Mouse (Mus musculus): ENCODE data around the gene Ggt1. TPM values are rescaled to one million over a fixed set of nuclear protein-coding genes. Genes with fewer than 3 reads are reported as not detected.

Gene Ggt1
- total and polyA plus RNA-seq, 2 experiments from 2014 or later, result 2.3 to 3.8 TPM

GRCm38 (mm10) chr10:75568851-75569250, 7.4 kb downstream of the Ggt1 start:
- DNase-seq (no peak), ATAC-seq (no peak)
- no peak overlapping the region for H3K4me3 ChIP-seq (ENCODE audit: low read depth, low read length)
- no peak overlapping the region for H3K4me2 ChIP-seq (ENCODE audit: low read depth)
- no peaks in the 10 kb centered on the region for H3K36me3 ChIP-seq (ENCODE audit: insufficient read depth)
- WGBS, result 17% methylated on average over 4 of the region's 4 CpGs
- no peak for TF ChIP-seq CTCF (IDR thresholded peaks at IDR 0.05; ENCODE audit: low read depth)
- no peaks in the 10 kb centered on the region for H3K4me1 ChIP-seq (ENCODE audit: insufficient read depth)
- H3K27me3 ChIP-seq (ENCODE audit: insufficient read depth, low read length), result no peaks in the 10 kb centered on the region
- H3K9ac ChIP-seq, result no peak overlapping the region
- H3K9me3 ChIP-seq (ENCODE audit: low read length), result no peaks in the 10 kb centered on the region
- no peak overlapping the region for H3K27ac ChIP-seq (ENCODE audit: low read depth, low read length)

- Histone ChIP-seq H3K36me3 (ENCODE audit: insufficient read depth) (no peaks in the 10 kb centered on the region), H3K4me3 (ENCODE audit: low read depth, low read length) (no peak overlapping the region), H3K27me3 (ENCODE audit: insufficient read depth, low read length) (no peaks in the 10 kb centered on the region), H3K9me3 (ENCODE audit: low read length) (no peaks in the 10 kb centered on the region), H3K4me2 (ENCODE audit: low read depth) (no peak overlapping the region), H3K27ac (ENCODE audit: low read depth, low read length) (no peak overlapping the region), H3K9ac (no peak overlapping the region), H3K4me1 (ENCODE audit: insufficient read depth) (no peaks in the 10 kb centered on the region)
- TF ChIP-seq CTCF (IDR thresholded peaks at IDR 0.05; ENCODE audit: low read depth), result no peak
- no peak for ATAC-seq
- WGBS, result 37% methylated on average over 10 of the region's 10 CpGs
- DNase-seq, result no peak
Observed at GRCm38 (mm10) chr10:75570981-75571657, 9.7 kb downstream of the Ggt1 start.

- Histone ChIP-seq H3K4me1 (ENCODE audit: insufficient read depth) (no peaks in the 10 kb centered on the region), H3K4me2 (ENCODE audit: low read depth) (no peak overlapping the region)
Observed at GRCm38 (mm10) chr10:75571937-75572336, 10.5 kb downstream of the Ggt1 start.

GRCm38 (mm10) chr10:75573181-75573580, 11.8 kb downstream of the Ggt1 start:
- Histone ChIP-seq H3K4me1 (ENCODE audit: insufficient read depth) (no peaks in the 10 kb centered on the region), H3K27ac (ENCODE audit: low read depth, low read length) (no peak overlapping the region), H3K4me2 (ENCODE audit: low read depth) (no peak overlapping the region), H3K36me3 (ENCODE audit: insufficient read depth) (no peaks in the 10 kb centered on the region), H3K9ac (no peak overlapping the region), H3K9me3 (ENCODE audit: low read length) (no peaks in the 10 kb centered on the region), H3K4me3 (ENCODE audit: low read depth, low read length) (no peak overlapping the region), H3K27me3 (ENCODE audit: insufficient read depth, low read length) (no peaks in the 10 kb centered on the region)
- ATAC-seq, result no peak
- no peak for TF ChIP-seq CTCF (IDR thresholded peaks at IDR 0.05; ENCODE audit: low read depth)
- WGBS, result 43% methylated on average over 10 of the region's 10 CpGs
- DNase-seq, result no peak

More at GRCm38 (mm10) chr10:75571937-75572336, 10.5 kb downstream of the Ggt1 start:
- no peak for TF ChIP-seq CTCF (IDR thresholded peaks at IDR 0.05; ENCODE audit: low read depth)
- H3K9ac ChIP-seq, result no peak overlapping the region
- H3K27ac ChIP-seq (ENCODE audit: low read depth, low read length), result no peak overlapping the region
- 44% methylated on average over 9 of the region's 9 CpGs for WGBS
- H3K4me3 ChIP-seq (ENCODE audit: low read depth, low read length), result no peak overlapping the region
- no peaks in the 10 kb centered on the region for H3K36me3 ChIP-seq (ENCODE audit: insufficient read depth)
- H3K9me3 ChIP-seq (ENCODE audit: low read length), result no peaks in the 10 kb centered on the region
- no peak for DNase-seq
- ATAC-seq, result no peak
- no peaks in the 10 kb centered on the region for H3K27me3 ChIP-seq (ENCODE audit: insufficient read depth, low read length)

GRCm38 (mm10) chr10:75573965-75574364, 12.6 kb downstream of the Ggt1 start:
- no peak for TF ChIP-seq CTCF (IDR thresholded peaks at IDR 0.05; ENCODE audit: low read depth)
- H3K9me3 ChIP-seq (ENCODE audit: low read length), result no peaks in the 10 kb centered on the region
- H3K4me1 ChIP-seq (ENCODE audit: insufficient read depth), result no peaks in the 10 kb centered on the region
- no peak overlapping the region for H3K4me2 ChIP-seq (ENCODE audit: low read depth)
- H3K27me3 ChIP-seq (ENCODE audit: insufficient read depth, low read length), result no peaks in the 10 kb centered on the region
- ATAC-seq (no peak), DNase-seq (no peak)
- WGBS, result 92% methylated on average over 9 of the region's 9 CpGs
- no peaks in the 10 kb centered on the region for H3K36me3 ChIP-seq (ENCODE audit: insufficient read depth)
- H3K4me3 ChIP-seq (ENCODE audit: low read depth, low read length), result no peak overlapping the region
- no peak overlapping the region for H3K9ac ChIP-seq
- H3K27ac ChIP-seq (ENCODE audit: low read depth, low read length), result no peak overlapping the region

GRCm38 (mm10) chr10:75579129-75579528, 17.7 kb downstream of the Ggt1 start:
- H3K9me3 ChIP-seq (ENCODE audit: low read length), result no peaks in the 10 kb centered on the region

GRCm38 (mm10) chr10:75585876-75586552, 24.6 kb downstream of the Ggt1 start:
- Histone ChIP-seq H3K9ac (no peak overlapping the region), H3K4me1 (ENCODE audit: insufficient read depth) (no peaks in the 10 kb centered on the region), H3K4me2 (ENCODE audit: low read depth) (peak overlapping the region; percentile 11), H3K4me3 (ENCODE audit: low read depth, low read length) (no peak overlapping the region), H3K9me3 (ENCODE audit: low read length) (no peaks in the 10 kb centered on the region), H3K27ac (ENCODE audit: low read depth, low read length) (no peak overlapping the region), H3K36me3 (ENCODE audit: insufficient read depth) (no peaks in the 10 kb centered on the region), H3K27me3 (ENCODE audit: insufficient read depth, low read length) (no peaks in the 10 kb centered on the region)
- ATAC-seq (peak; percentile 95), DNase-seq (peak; percentile 93)
- TF ChIP-seq CTCF (IDR thresholded peaks at IDR 0.05; ENCODE audit: low read depth), result peak; percentile 97
- whole genome bisulfite sequencing, result 27% methylated on average over 20 of the region's 20 CpGs

More at GRCm38 (mm10) chr10:75579129-75579528, 17.7 kb downstream of the Ggt1 start:
- no peak overlapping the region for H3K27ac ChIP-seq (ENCODE audit: low read depth, low read length)
- no peaks in the 10 kb centered on the region for H3K4me1 ChIP-seq (ENCODE audit: insufficient read depth)
- no peak overlapping the region for H3K9ac ChIP-seq
- WGBS, result 90% methylated on average over 6 of the region's 6 CpGs
- no peak overlapping the region for H3K4me3 ChIP-seq (ENCODE audit: low read depth, low read length)
- no peak for TF ChIP-seq CTCF (IDR thresholded peaks at IDR 0.05; ENCODE audit: low read depth)
- no peaks in the 10 kb centered on the region for H3K27me3 ChIP-seq (ENCODE audit: insufficient read depth, low read length)
- H3K4me2 ChIP-seq (ENCODE audit: low read depth), result no peak overlapping the region
- ATAC-seq, result no peak
- no peak for DNase-seq
- no peaks in the 10 kb centered on the region for H3K36me3 ChIP-seq (ENCODE audit: insufficient read depth)

Measured in forebrain, postnatal 0 days (tissue).